Mouse (Mus musculus): Measurements from ENCODE around the gene Tmco4.

DNA sequence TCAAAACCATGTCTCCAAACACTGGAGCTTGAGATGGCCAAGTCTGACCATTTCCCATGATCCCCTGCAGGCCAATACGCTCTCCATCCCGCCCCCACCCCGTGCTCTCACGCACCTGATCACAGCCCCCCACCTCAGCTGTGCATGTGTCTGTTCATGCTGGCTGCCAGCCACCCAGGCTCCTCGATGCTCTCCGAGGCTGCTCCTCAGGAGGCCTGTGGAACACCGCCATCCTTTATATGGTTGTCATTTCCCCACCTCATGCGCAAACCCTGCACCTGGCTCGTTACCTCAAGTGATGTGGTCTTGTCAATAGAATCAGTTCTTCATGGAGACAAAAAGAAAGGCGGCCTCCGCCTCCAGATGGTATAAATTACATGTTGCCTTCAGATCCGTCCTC lies 59.8 kb downstream of the Tmco4 start:
- TF ChIP-seq CTCF (IDR thresholded peaks at IDR 0.05; ENCODE audit: low read depth) (no peak), EP300 (IDR thresholded peaks at IDR 0.05; ENCODE audit: low read depth) (no peak)

Data from liver, postnatal 0 days (tissue).